ENCODE assay signal across 8 mouse cellular contexts in genomic region chr7:73374727-73375126, GRCm38 (mm10). TPM values are rescaled to one million over a fixed set of nuclear protein-coding genes. Genes with fewer than 3 reads are reported as not detected.
DNase-seq lines count a peak whose midpoint lies in the region; ATAC-seq and TF ChIP-seq lines count a peak whose summit lies in the region.

No protein-coding gene starts in this region.

- ATAC-seq in kidney, embryonic 15.5 days (replicated peaks; ENCODE audit: low FRiP score): peak; percentile 57
- peak; percentile 73 for ATAC-seq in midbrain, embryonic 16.5 days
- ATAC-seq in activated CD4-positive, CD25-positive, alpha-beta regulatory T cell, adult 4 months: no peak

- H3K9me3 ChIP-seq in kidney, embryonic 15.5 days (replicated peaks): no peaks in the 10 kb centered on the region
- H3K9me3 ChIP-seq in midbrain, embryonic 16.5 days (replicated peaks; ENCODE audit: control insufficient read depth, low read length, poor library complexity, severe bottlenecking): no peaks in the 10 kb centered on the region

- under 1% methylated on average over 14 of the region's 14 CpGs for WGBS in kidney, embryonic 15.5 days
- WGBS in midbrain, embryonic 16.5 days: under 1% methylated on average over 14 of the region's 14 CpGs
- WGBS in thymus, adult 2 months: 9% methylated on average over 14 of the region's 14 CpGs

- peaks cover 86% of the 10 kb centered on the region for H3K27me3 ChIP-seq in kidney, embryonic 15.5 days
- no peaks in the 10 kb centered on the region for H3K27me3 ChIP-seq in midbrain, embryonic 16.5 days (ENCODE audit: control insufficient read depth, insufficient read depth, low read depth, low read length)
- peaks cover 22% of the 10 kb centered on the region; the same call in 1 of the 2 replicates for H3K27me3 ChIP-seq in thymus, adult 2 months (ENCODE audit: control insufficient read depth, insufficient read depth, low read length)

- H3K36me3 ChIP-seq in kidney, embryonic 15.5 days: no peaks in the 10 kb centered on the region
- H3K36me3 ChIP-seq in midbrain, embryonic 16.5 days (ENCODE audit: control insufficient read depth, insufficient read depth, low read length): no peaks in the 10 kb centered on the region
- H3K36me3 ChIP-seq in thymus, adult 2 months (ENCODE audit: control insufficient read depth, insufficient read depth, low read length): no peaks in the 10 kb centered on the region

- H3K9ac ChIP-seq in kidney, embryonic 15.5 days: no peak overlapping the region
- peak overlapping the region; percentile 95 for H3K9ac ChIP-seq in midbrain, embryonic 16.5 days (ENCODE audit: low read depth, low read length)

- peak overlapping the region; percentile 62 for H3K4me3 ChIP-seq in kidney, embryonic 15.5 days (replicated peaks)
- peak overlapping the region; percentile 84 for H3K4me3 ChIP-seq in midbrain, embryonic 16.5 days (ENCODE audit: low read depth, low read length)
- no peak overlapping the region for H3K4me3 ChIP-seq in thymus, adult 2 months (ENCODE audit: control insufficient read depth, insufficient read depth, low read length)

- no peak for TF ChIP-seq CTCF in thymus, adult 2 months (IDR thresholded peaks at IDR 0.05; ENCODE audit: borderline replicate concordance, control insufficient read depth, extremely low read depth, insufficient read depth, low read length, poor library complexity)

- no peak overlapping the region for H3K27ac ChIP-seq in kidney, embryonic 15.5 days
- peak overlapping the region; percentile 97 for H3K27ac ChIP-seq in midbrain, embryonic 16.5 days (ENCODE audit: low read length)
- H3K27ac ChIP-seq in thymus, adult 2 months (ENCODE audit: control insufficient read depth, insufficient read depth, low read length): no peak overlapping the region

- H3K4me2 ChIP-seq in kidney, embryonic 15.5 days: peak overlapping the region; percentile 100
- H3K4me2 ChIP-seq in midbrain, embryonic 16.5 days (ENCODE audit: low read length): peak overlapping the region; percentile 84

- peaks cover 36% of the 10 kb centered on the region for H3K4me1 ChIP-seq in kidney, embryonic 15.5 days
- H3K4me1 ChIP-seq in midbrain, embryonic 16.5 days (ENCODE audit: control insufficient read depth, insufficient read depth, low read length): peaks cover 41% of the 10 kb centered on the region
- H3K4me1 ChIP-seq in thymus, adult 2 months (replicated peaks; ENCODE audit: control insufficient read depth, insufficient read depth, low read length): no peaks in the 10 kb centered on the region

- TF ChIP-seq POLR2A in thymus, adult 2 months (IDR thresholded peaks at IDR 0.05; ENCODE audit: control insufficient read depth, extremely low read depth, insufficient read depth, low read length, poor library complexity): no peak

- DNase-seq in kidney, adult 9 months: no peak
- DNase-seq in embryo, embryonic 10 days (ENCODE audit: low spot score): peak; percentile 69
- peak; percentile 51 to 67 for DNase-seq in heart, adult 9 months (ENCODE audit: low spot score in 2 of 2)
- DNase-seq in kidney, postnatal 36 days: peak; percentile 19 to 50
- no peak for DNase-seq in thymus, adult 2 months

RNA-seq across cellular contexts. Expression of gene Rgma, which starts 0.6 kb away (rescaled TPM):
- 11.7 and 13.7 TPM in 2 replicates for polyA plus RNA-seq in kidney, embryonic 15.5 days (2015; fragmentation: Nextera tagmentation; extraction: Ambion mirVana)
- 38.4 and 38.6 TPM in 2 replicates for polyA plus RNA-seq in midbrain, embryonic 16.5 days (2015; fragmentation: Nextera tagmentation; extraction: Ambion mirVana)
- 13.3 and 13.4 TPM in 2 replicates for polyA plus RNA-seq in thymus, adult 2 months (2012; rRNA removed)
- polyA plus RNA-seq in activated CD4-positive, CD25-positive, alpha-beta regulatory T cell, adult 4 months (2017; shearing (Covaris generic)): not detected

Comparison
In these comparisons a context has a peak if more than half of its experiments do, and no peak if none do; other contexts are left out.
1. DNase-seq: peak in embryo, embryonic 10 days (single experiment), heart, adult 9 months (2 of 2) and kidney, postnatal 36 days (2 of 2); none in kidney, adult 9 months (single experiment) and thymus, adult 2 months (single experiment).
2. RNA of gene Rgma, which starts 0.6 kb away (polyA plus RNA-seq): 38.4 to 38.6 TPM in midbrain, embryonic 16.5 days, 11.7 to 13.7 TPM in kidney, embryonic 15.5 days and 13.3 to 13.4 TPM in thymus, adult 2 months; not detected in activated CD4-positive, CD25-positive, alpha-beta regulatory T cell, adult 4 months; every median in the first group is over 10 times any median in the second.